Mouse (Mus musculus) ES-Bruce4 (cell line): ENCODE results near the gene Ano6. TPM values are rescaled to one million over a fixed set of nuclear protein-coding genes. Genes with fewer than 3 reads are reported as not detected.

Experiments
- H3K27ac ChIP-seq: 2 replicates; pipeline ENCODE4 v1.5.1; 2012; ENCODE audit warnings: low read length, inconsistent platforms; ENCODE audit not compliant: insufficient read depth
- H3K27me3 ChIP-seq: 2 replicates; pipeline ENCODE4 v1.6.1; 2012; ENCODE audit warnings: mild to moderate bottlenecking, low read length, inconsistent platforms; ENCODE audit not compliant: control insufficient read depth, poor library complexity, insufficient read depth, severe bottlenecking
- H3K36me3 ChIP-seq: 2 replicates; pipeline ENCODE4 v1.6.1; 2012; ENCODE audit warnings: inconsistent platforms, mild to moderate bottlenecking, low read length, moderate library complexity; ENCODE audit not compliant: control insufficient read depth, poor library complexity, insufficient read depth, severe bottlenecking
- H3K4me1 ChIP-seq: one replicate; pipeline ENCODE4 v1.8.1; 2011; ENCODE audit warnings: low read length; ENCODE audit not compliant: control insufficient read depth, insufficient read depth
- H3K4me3 ChIP-seq: 2 replicates; pipeline ENCODE4 v1.5.1; 2011; ENCODE audit warnings: low read depth, mild to moderate bottlenecking, low read length
- H3K9ac ChIP-seq: 2 replicates; pipeline ENCODE4 v1.6.1; 2012; ENCODE audit warnings: low read depth, mild to moderate bottlenecking, inconsistent platforms; ENCODE audit not compliant: poor library complexity, severe bottlenecking
- H3K9me3 ChIP-seq: replicated peaks from 2 replicates; pipeline ENCODE4 v1.6.1; 2012; ENCODE audit warnings: mild to moderate bottlenecking, low read length, inconsistent platforms; ENCODE audit not compliant: control insufficient read depth, poor library complexity, insufficient read depth, severe bottlenecking
- CTCF ChIP-seq: IDR thresholded peaks from one replicate; pipeline ENCODE4 v1.8.1; 2011; ENCODE audit warnings: low read depth, low read length
- EP300 ChIP-seq: IDR thresholded peaks from 2 replicates; pipeline ENCODE4 v1.6.1; 2011; ENCODE audit warnings: low read depth, low read length; ENCODE audit not compliant: insufficient read depth
- POLR2A ChIP-seq: IDR thresholded peaks from one replicate; pipeline ENCODE4 v1.8.1; 2011; ENCODE audit warnings: low read length; ENCODE audit not compliant: insufficient read depth
- polyA plus RNA-seq: library from polyadenylated mRNA; stranded (reverse); fragments of >200 nt; gene quantifications from 2 replicates; pipeline ENCODE4 v1.2.4, GENCODE M21; 2011; ENCODE audit warnings: low read depth; ENCODE audit not compliant: missing spikeins, insufficient read depth, insufficient read length

Gene Ano6
- polyA plus RNA-seq, 1 experiment: 42.5 TPM

GRCm38 (mm10) chr15:95778710-95779109 is 11.9 kb upstream of the Ano6 start:
- TF ChIP-seq EP300 (no peak), POLR2A (no peak), CTCF (no peak)
- H3K9me3 ChIP-seq: no peaks in the 10 kb centered on the region
- H3K9ac ChIP-seq: no peak overlapping the region
- H3K27ac ChIP-seq: no peak overlapping the region
- H3K4me1 ChIP-seq: no peaks in the 10 kb centered on the region
- no peaks in the 10 kb centered on the region for H3K36me3 ChIP-seq
- no peaks in the 10 kb centered on the region for H3K27me3 ChIP-seq
- H3K4me3 ChIP-seq: no peak overlapping the region

- Histone ChIP-seq H3K4me1 (peaks cover 2% of the 10 kb centered on the region), H3K4me3 (no peak overlapping the region), H3K9me3 (no peaks in the 10 kb centered on the region), H3K27me3 (no peaks in the 10 kb centered on the region), H3K27ac (no peak overlapping the region), H3K9ac (no peak overlapping the region), H3K36me3 (no peaks in the 10 kb centered on the region)
- TF ChIP-seq CTCF: no peak
- no peak for TF ChIP-seq POLR2A
- TF ChIP-seq EP300: no peak
Measured at GRCm38 (mm10) chr15:95786624-95787023, 4.0 kb upstream of the Ano6 start.

- no peaks in the 10 kb centered on the region for H3K27me3 ChIP-seq
- no peak overlapping the region for H3K4me3 ChIP-seq
- TF ChIP-seq POLR2A: no peak
- peak; percentile 72 for TF ChIP-seq CTCF
- H3K9ac ChIP-seq: no peak overlapping the region
- H3K4me1 ChIP-seq: peaks cover 2% of the 10 kb centered on the region
- H3K36me3 ChIP-seq: no peaks in the 10 kb centered on the region
- H3K9me3 ChIP-seq: no peaks in the 10 kb centered on the region
- H3K27ac ChIP-seq: no peak overlapping the region
Measured at GRCm38 (mm10) chr15:95787578-95787977, 3.1 kb upstream of the Ano6 start.

GRCm38 (mm10) chr15:95789562-95790528 is 798 bp upstream of the Ano6 start:
- Histone ChIP-seq H3K27me3 (no peaks in the 10 kb centered on the region), H3K4me1 (peaks cover 2% of the 10 kb centered on the region), H3K27ac (no peak overlapping the region), H3K9ac (peak overlapping the region; percentile 93), H3K36me3 (no peaks in the 10 kb centered on the region), H3K4me3 (peak overlapping the region; percentile 91), H3K9me3 (no peaks in the 10 kb centered on the region)
- no peak for TF ChIP-seq POLR2A
- 0 out of 2 replicates have a peak, but pooled peaks have one; percentile 19 for TF ChIP-seq EP300
- no peak for TF ChIP-seq CTCF

GRCm38 (mm10) chr15:95791141-95791791 is 623 bp downstream of the Ano6 start:
- Histone ChIP-seq H3K9me3 (no peaks in the 10 kb centered on the region), H3K36me3 (no peaks in the 10 kb centered on the region), H3K4me1 (peaks cover 2% of the 10 kb centered on the region), H3K9ac (peak overlapping the region; percentile 93), H3K27ac (peak overlapping the region; percentile 23), H3K27me3 (no peaks in the 10 kb centered on the region), H3K4me3 (peak overlapping the region; percentile 97)
- TF ChIP-seq EP300: no peak

GRCm38 (mm10) chr15:95791855-95792254 is 1.2 kb downstream of the Ano6 start:
- H3K27me3 ChIP-seq: no peaks in the 10 kb centered on the region
- no peak overlapping the region for H3K9ac ChIP-seq
- no peaks in the 10 kb centered on the region for H3K36me3 ChIP-seq
- no peaks in the 10 kb centered on the region for H3K9me3 ChIP-seq
- no peak overlapping the region for H3K4me3 ChIP-seq
- TF ChIP-seq POLR2A (no peak), EP300 (no peak), CTCF (no peak)
- no peak overlapping the region for H3K27ac ChIP-seq
- H3K4me1 ChIP-seq: peaks cover 2% of the 10 kb centered on the region
